Mouse (Mus musculus): ENCODE data around the gene Erbb4.

The Erbb4 gene

GRCm38 (mm10) chr1:69107485-69108158, at the start of gene Erbb4:
TSS of gene Erbb4 (minus strand) at chr1:69108059.
- in situ Hi-C loops (cut with MboI, MseI): no loop called here

GRCm38 (mm10) chr1:69157346-69157745, 49.5 kb upstream of the Erbb4 start:
- in situ Hi-C loops (cut with MboI, MseI): no loop called here

GRCm38 (mm10) chr1:69141341-69141740, 33.5 kb upstream of the Erbb4 start:
- in situ Hi-C loops (cut with MboI, MseI): loop anchor here (10.0 kb wide), 1 partner anchor 1697 kb away; no protein-coding TSS in a partner anchor

- in situ Hi-C loops (cut with MboI, MseI): no loop called here
Measured at GRCm38 (mm10) chr1:69139519-69139868, 31.6 kb upstream of the Erbb4 start.

GRCm38 (mm10) chr1:69138856-69139518, 31.1 kb upstream of the Erbb4 start:
- in situ Hi-C loops (cut with MboI, MseI): no loop called here

GRCm38 (mm10) chr1:69124147-69124848, 16.4 kb upstream of the Erbb4 start:
- in situ Hi-C loops (cut with MboI, MseI): no loop called here

GRCm38 (mm10) chr1:69118249-69118938, 10.5 kb upstream of the Erbb4 start:
- in situ Hi-C loops (cut with MboI, MseI): no loop called here

- in situ Hi-C loops (cut with MboI, MseI): no loop called here
Measured at GRCm38 (mm10) chr1:69108159-69108925, 483 bp upstream of the Erbb4 start.

GRCm38 (mm10) chr1:69106937-69107461, 860 bp downstream of the Erbb4 start:
- in situ Hi-C loops (cut with MboI, MseI): no loop called here

- in situ Hi-C loops (cut with MboI, MseI): no loop called here
Measured at GRCm38 (mm10) chr1:69106322-69106761, 1.5 kb downstream of the Erbb4 start.

GRCm38 (mm10) chr1:69105493-69106321, 2.2 kb downstream of the Erbb4 start:
- in situ Hi-C loops (cut with MboI, MseI): no loop called here

- in situ Hi-C loops (cut with MboI, MseI): no loop called here
Measured at GRCm38 (mm10) chr1:69105096-69105492, 2.8 kb downstream of the Erbb4 start.

GRCm38 (mm10) chr1:69103211-69103706, 4.6 kb downstream of the Erbb4 start:
- in situ Hi-C loops (cut with MboI, MseI): no loop called here

GRCm38 (mm10) chr1:69101670-69102069, 6.2 kb downstream of the Erbb4 start:
- in situ Hi-C loops (cut with MboI, MseI): no loop called here

GRCm38 (mm10) chr1:69093052-69093451, 14.8 kb downstream of the Erbb4 start:
- in situ Hi-C loops (cut with MboI, MseI): no loop called here

- in situ Hi-C loops (cut with MboI, MseI): no loop called here
Measured at GRCm38 (mm10) chr1:69089331-69089730, 18.5 kb downstream of the Erbb4 start.

GRCm38 (mm10) chr1:69085753-69086152, 22.1 kb downstream of the Erbb4 start:
- in situ Hi-C loops (cut with MboI, MseI): no loop called here

- in situ Hi-C loops (cut with MboI, MseI): no loop called here
Measured at GRCm38 (mm10) chr1:69048918-69049317, 58.9 kb downstream of the Erbb4 start.

GRCm38 (mm10) chr1:69046228-69046978, 61.5 kb downstream of the Erbb4 start:
- in situ Hi-C loops (cut with MboI, MseI): no loop called here

All from T-helper 1 cell (primary cell).